Mouse (Mus musculus) effector memory CD4-positive, alpha-beta T cell, adult 7 months (primary cell): Measurements from ENCODE around the gene Hist1h2ai. TPM values are rescaled to one million over a fixed set of nuclear protein-coding genes. Genes with fewer than 3 reads are reported as not detected.

Experiments
- polyA plus RNA-seq: library from polyadenylated mRNA; unstranded; fragments of 100-300 nt; shearing (Covaris generic); gene quantifications from one replicate; pipeline ENCODE4 v1.2.1, GENCODE M21; 2017

Hist1h2ai gene
- polyA plus RNA-seq = not detected

GRCm38 (mm10) chr13:21715864-21716539 is at the start of gene Hist1h2ai, which contains the start of gene Hist1h2bl:
TSS of gene Hist1h2ai (plus strand) at chr13:21716422.
TSS of gene Hist1h2bl (minus strand) at chr13:21716143.

GRCm38 (mm10) chr13:21677305-21677704 is 38.9 kb upstream of the Hist1h2ai start, which contains the start of gene Olfr1360:
TSS of gene Olfr1360 (minus strand) at chr13:21677405.

GRCm38 (mm10) chr13:21697811-21698210 is 18.4 kb upstream of the Hist1h2ai start, which contains the start of gene Olfr1359:
TSS of gene Olfr1359 (plus strand) at chr13:21698111.

DNA sequence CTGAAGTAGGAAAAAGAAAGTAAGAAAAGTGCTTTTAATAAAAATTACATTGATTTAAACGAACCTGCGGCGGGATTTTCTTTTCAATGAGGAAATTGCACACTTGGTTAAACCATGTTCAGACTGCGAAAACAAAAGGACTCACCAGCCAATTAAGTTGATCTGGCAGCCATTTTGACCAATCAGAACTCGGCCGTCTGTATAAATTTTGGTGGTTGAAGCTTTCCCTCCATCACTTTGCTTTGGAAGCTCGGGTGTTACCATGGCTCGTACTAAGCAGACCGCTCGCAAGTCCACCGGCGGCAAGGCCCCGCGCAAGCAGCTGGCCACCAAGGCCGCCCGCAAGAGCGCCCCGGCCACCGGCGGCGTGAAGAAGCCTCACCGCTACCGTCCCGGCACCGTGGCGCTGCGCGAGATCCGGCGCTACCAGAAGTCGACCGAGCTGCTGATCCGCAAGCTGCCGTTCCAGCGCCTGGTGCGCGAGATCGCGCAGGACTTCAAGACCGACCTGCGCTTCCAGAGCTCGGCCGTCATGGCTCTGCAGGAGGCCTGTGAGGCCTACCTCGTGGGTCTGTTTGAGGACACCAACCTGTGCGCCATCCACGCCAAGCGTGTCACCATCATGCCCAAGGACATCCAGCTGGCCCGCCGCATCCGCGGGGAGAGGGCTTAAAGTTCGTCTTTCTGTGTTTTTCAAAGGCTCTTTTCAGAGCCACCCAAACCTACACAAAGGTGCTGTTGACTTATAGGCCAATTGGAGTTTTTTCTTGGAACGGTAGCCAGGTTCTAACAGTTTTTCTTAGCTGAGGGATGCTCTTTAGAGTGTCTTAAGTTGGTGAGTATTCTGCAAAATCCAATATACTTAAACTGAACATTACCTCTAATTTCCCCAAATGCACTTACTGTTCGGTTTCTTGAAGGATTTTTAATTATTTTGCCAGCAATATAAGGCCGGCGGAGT is 1.5 kb downstream of the Hist1h2ai start, which contains the start of gene Hist1h3h:
Gene Hist1h3h, plus strand, starts transcription at position 263 of the 961 bp plus-strand sequence.

GRCm38 (mm10) chr13:21721757-21722372 is 5.6 kb downstream of the Hist1h2ai start, which contains the start of gene Hist1h2bm:
TSS of gene Hist1h2bm (plus strand) at chr13:21722044.

DNA sequence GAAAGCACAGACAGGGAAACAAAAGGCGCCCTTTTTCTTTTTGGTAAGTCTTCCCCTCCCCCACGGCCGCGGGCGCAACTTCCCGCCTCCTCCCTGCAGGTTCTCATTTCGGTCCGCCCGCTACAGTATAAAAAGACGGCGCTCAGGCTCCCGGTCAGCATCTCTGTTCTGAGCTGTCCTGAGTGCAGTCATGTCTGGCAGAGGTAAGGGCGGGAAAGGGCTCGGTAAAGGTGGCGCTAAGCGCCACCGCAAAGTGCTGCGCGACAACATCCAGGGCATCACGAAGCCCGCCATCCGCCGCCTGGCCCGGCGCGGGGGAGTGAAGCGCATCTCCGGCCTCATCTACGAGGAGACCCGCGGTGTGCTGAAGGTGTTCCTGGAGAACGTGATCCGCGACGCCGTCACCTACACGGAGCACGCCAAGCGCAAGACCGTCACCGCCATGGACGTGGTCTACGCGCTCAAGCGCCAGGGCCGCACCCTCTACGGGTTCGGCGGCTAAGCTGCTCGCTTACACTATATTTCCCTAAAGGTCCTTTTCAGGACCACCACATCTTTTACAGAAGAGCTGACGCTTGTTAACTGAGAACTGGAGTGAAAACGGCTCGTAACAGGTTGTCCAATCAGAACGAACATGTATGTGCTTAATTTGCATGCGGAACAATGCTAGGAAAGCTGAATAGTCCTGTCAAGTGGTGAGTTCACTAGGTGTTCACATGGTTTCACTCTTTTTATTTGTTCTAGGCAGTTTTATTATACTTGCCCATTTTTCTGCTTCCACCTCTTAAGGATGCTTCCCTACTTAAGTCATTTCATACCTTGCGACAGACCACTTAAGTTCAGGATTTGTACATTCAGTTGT is 18.9 kb downstream of the Hist1h2ai start, which contains the start of gene Hist1h4j:
Gene Hist1h4j, plus strand, starts transcription at position 159 of the 862 bp plus-strand sequence.

GRCm38 (mm10) chr13:21750159-21751017 is 34.2 kb downstream of the Hist1h2ai start, which contains the start of gene Hist1h4k:
TSS of gene Hist1h4k (minus strand) at chr13:21750505.

DNA sequence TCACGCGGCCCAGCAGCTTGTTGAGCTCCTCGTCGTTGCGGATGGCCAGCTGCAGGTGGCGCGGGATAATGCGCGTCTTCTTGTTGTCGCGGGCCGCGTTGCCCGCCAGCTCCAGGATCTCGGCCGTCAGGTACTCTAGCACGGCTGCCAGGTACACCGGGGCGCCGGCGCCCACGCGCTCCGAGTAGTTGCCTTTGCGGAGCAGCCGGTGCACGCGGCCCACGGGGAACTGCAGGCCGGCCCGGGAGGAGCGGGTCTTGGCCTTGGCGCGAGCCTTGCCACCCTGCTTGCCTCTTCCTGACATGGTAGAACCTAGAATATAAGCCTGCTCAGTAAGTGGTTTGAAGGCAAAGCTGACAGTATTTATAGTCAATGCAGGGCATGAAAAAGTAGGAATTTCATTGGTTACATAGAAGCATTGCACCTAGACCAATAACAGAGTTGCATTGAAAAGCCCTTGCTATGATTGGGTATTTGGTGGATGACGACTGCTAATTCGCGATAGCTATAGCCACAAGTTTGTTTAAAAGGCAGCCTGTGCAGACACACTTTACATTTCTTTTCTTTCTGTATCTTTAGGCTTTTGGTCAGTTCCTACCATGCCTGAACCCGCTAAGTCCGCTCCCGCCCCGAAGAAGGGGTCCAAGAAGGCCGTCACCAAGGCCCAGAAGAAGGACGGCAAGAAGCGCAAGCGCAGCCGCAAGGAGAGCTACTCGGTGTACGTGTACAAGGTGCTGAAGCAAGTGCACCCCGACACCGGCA is 37.5 kb downstream of the Hist1h2ai start, which contains the start of the genes Hist1h2ak and Hist1h2bn:
Gene Hist1h2ak, minus strand, starts transcription at position 304 of the 762 bp plus-strand sequence.
Gene Hist1h2bn, plus strand, starts transcription at position 600 of the 762 bp plus-strand sequence.

Other genes with a start within 250 kb of the Hist1h2ai start
- gene Nkapl, start 247.9 kb upstream of the Hist1h2ai start, polyA plus RNA-seq = not detected
- gene Zkscan4, start 237.5 kb upstream of the Hist1h2ai start, polyA plus RNA-seq = not detected
- not detected for gene Gm10065, start 237.0 kb upstream of the Hist1h2ai start, polyA plus RNA-seq
- gene AK157302, start 221.2 kb upstream of the Hist1h2ai start, polyA plus RNA-seq = 0.21 TPM
- gene Gm11273, start 215.0 kb upstream of the Hist1h2ai start, polyA plus RNA-seq = 11.8 TPM
- 2.6 TPM for gene Zkscan8, start 185.3 kb upstream of the Hist1h2ai start, polyA plus RNA-seq
- not detected for gene Olfr1366, start 173.6 kb upstream of the Hist1h2ai start, polyA plus RNA-seq
- 0.35 TPM for gene Olfr1535, start 156.5 kb upstream of the Hist1h2ai start, polyA plus RNA-seq
- not detected for gene Olfr1364, start 134.7 kb upstream of the Hist1h2ai start, polyA plus RNA-seq
- gene Olfr1362, start 102.4 kb upstream of the Hist1h2ai start, polyA plus RNA-seq = not detected
- not detected for gene Olfr11, start 73.9 kb upstream of the Hist1h2ai start, polyA plus RNA-seq
- not detected for gene Olfr1361, start 53.0 kb upstream of the Hist1h2ai start, polyA plus RNA-seq
- gene Olfr1360, start 39.0 kb upstream of the Hist1h2ai start, polyA plus RNA-seq = 0.26 TPM
- gene Olfr1359, start 18.3 kb upstream of the Hist1h2ai start, polyA plus RNA-seq = not detected
- gene Hist1h2bl, start 279 bp upstream of the Hist1h2ai start, polyA plus RNA-seq = not detected
- 3.6 TPM for gene Hist1h3h, start 1.2 kb downstream of the Hist1h2ai start, polyA plus RNA-seq
- not detected for gene Hist1h2bm, start 5.6 kb downstream of the Hist1h2ai start, polyA plus RNA-seq
- 0.93 TPM for gene Hist1h4j, start 18.6 kb downstream of the Hist1h2ai start, polyA plus RNA-seq
- 15.4 TPM for gene Hist1h4k, start 34.1 kb downstream of the Hist1h2ai start, polyA plus RNA-seq
- gene Hist1h2ak, start 37.4 kb downstream of the Hist1h2ai start, polyA plus RNA-seq = not detected
- not detected for gene Hist1h2bn, start 37.7 kb downstream of the Hist1h2ai start, polyA plus RNA-seq
- not detected for gene Hist1h1b, start 64.2 kb downstream of the Hist1h2ai start, polyA plus RNA-seq
- not detected for gene Hist1h3i, start 66.9 kb downstream of the Hist1h2ai start, polyA plus RNA-seq
- not detected for gene Hist1h2an, start 70.8 kb downstream of the Hist1h2ai start, polyA plus RNA-seq
- not detected for gene Hist1h2bp, start 71.0 kb downstream of the Hist1h2ai start, polyA plus RNA-seq
- 4.2 TPM for gene Hist1h2bq, start 93.8 kb downstream of the Hist1h2ai start, polyA plus RNA-seq
- not detected for gene Hist1h2ao, start 94.0 kb downstream of the Hist1h2ai start, polyA plus RNA-seq
- not detected for gene Hist1h4m, start 95.3 kb downstream of the Hist1h2ai start, polyA plus RNA-seq
- 20.0 TPM for gene Hist1h4n, start 115.8 kb downstream of the Hist1h2ai start, polyA plus RNA-seq
- 30.1 TPM for gene Hist1h2ap, start 117.1 kb downstream of the Hist1h2ai start, polyA plus RNA-seq
- gene Hist1h2br, start 117.3 kb downstream of the Hist1h2ai start, polyA plus RNA-seq = 4.6 TPM
- gene Zfp184, start 228.7 kb downstream of the Hist1h2ai start, polyA plus RNA-seq = 2.4 TPM